Mouse (Mus musculus): ENCODE results near the gene 4930486L24Rik. TPM values are rescaled to one million over a fixed set of nuclear protein-coding genes. Genes with fewer than 3 reads are reported as not detected.

The 4930486L24Rik gene
- total and polyA plus RNA-seq, 3 experiments = not detected

- TF ChIP-seq GABPA (IDR thresholded peaks at IDR 0.05; ENCODE audit: low read depth, low read length) (no peak), ZKSCAN1 (IDR thresholded peaks at IDR 0.05; ENCODE audit: low read depth, low read length) (no peak)
These were observed 43.6 kb downstream of the 4930486L24Rik start (continued) for GRCm38 (mm10) chr13:60820486-60821175.

DNA sequence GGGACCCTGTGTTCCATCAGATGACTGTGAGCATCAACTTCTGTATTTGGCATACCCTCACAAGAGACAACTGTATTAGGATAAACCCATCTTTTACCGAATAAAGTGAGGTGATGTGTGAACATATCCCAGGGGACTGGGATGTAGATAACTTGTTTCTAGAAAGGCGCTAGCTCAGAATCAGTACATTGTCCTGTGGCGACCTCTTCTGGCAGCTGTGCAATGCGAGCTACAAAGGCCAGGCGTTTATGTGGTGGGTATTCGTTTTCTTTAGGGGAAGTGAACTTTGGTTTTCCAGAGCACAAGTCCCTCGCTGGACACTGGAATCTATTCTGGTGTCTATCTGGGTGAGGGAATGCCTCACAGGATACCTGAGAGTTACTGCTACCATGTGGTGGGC lies 44.8 kb downstream of the 4930486L24Rik start:
- Histone ChIP-seq H3K9me3 (replicated peaks; ENCODE audit: insufficient read depth, low read length) (no peaks in the 10 kb centered on the region), H3K4me1 (ENCODE audit: control insufficient read depth in 1 of 2, insufficient read depth in 2 of 2, low read length in 2 of 2) (no peaks in the 10 kb centered on the region), H3K79me2 (ENCODE audit: control insufficient read depth, insufficient read depth, low read length, poor library complexity) (no peaks in the 10 kb centered on the region), H3K4me3 (ENCODE audit: control insufficient read depth in 1 of 2, insufficient read depth in 1 of 2, low read depth in 2 of 2, low read length in 2 of 2) (no peak overlapping the region), H3K36me3 (ENCODE audit: control insufficient read depth in 1 of 2, insufficient read depth in 2 of 2, low read length in 2 of 2) (no peaks in the 10 kb centered on the region), H3K27me3 (ENCODE audit: control insufficient read depth in 1 of 2, insufficient read depth in 2 of 2, low read length in 2 of 2) (no peaks in the 10 kb centered on the region), H3K27ac (ENCODE audit: control insufficient read depth, low read depth, low read length) (no peak overlapping the region), H3K9ac (ENCODE audit: control insufficient read depth, low read depth, low read length, poor library complexity, severe bottlenecking) (no peak overlapping the region)
- peak; percentile 4 for DNase-seq (ENCODE audit: low read depth, low spot score)
- TF ChIP-seq POLR2AphosphoS5 (IDR thresholded peaks at IDR 0.05; ENCODE audit: borderline replicate concordance, low read depth, low read length) (no peak), JUND (IDR thresholded peaks at IDR 0.05; ENCODE audit: low read depth, low read length) (no peak), MAX (IDR thresholded peaks at IDR 0.05; ENCODE audit: low read length) (no peak), MYB (IDR thresholded peaks at IDR 0.05; ENCODE audit: low read depth, low read length) (no peak), KAT2A (conservative IDR thresholded peaks at IDR 0.05; ENCODE audit: low read depth, low read length) (no peak), SMC3 (IDR thresholded peaks at IDR 0.05; ENCODE audit: low read depth, low read length) (0 out of 2 replicates have a peak, but pooled peaks have one; percentile 35), RAD21 (IDR thresholded peaks at IDR 0.05; ENCODE audit: low read depth, low read length) (peak; percentile 34), MAZ (IDR thresholded peaks at IDR 0.05; ENCODE audit: low read depth, low read length) (no peak), ZC3H11A (IDR thresholded peaks at IDR 0.05; ENCODE audit: low read depth, low read length) (no peak), POLR2A (IDR thresholded peaks at IDR 0.05; ENCODE audit: control insufficient read depth in 1 of 2, insufficient read depth in 1 of 2, low read depth in 1 of 2, low read length in 2 of 2, poor library complexity in 1 of 2) (no peak), CTCF (IDR thresholded peaks at IDR 0.05 in 2 of 3, conservative IDR thresholded peaks at IDR 0.05 in 1 of 3; ENCODE audit: control insufficient read depth in 1 of 3, insufficient read depth in 1 of 3, low read depth in 2 of 3, low read length in 3 of 3, poor library complexity in 1 of 3, severe bottlenecking in 1 of 3) (peak in 2 of 3 experiments; percentile 30 to 32; a peak in 2 of 6 replicates), ZKSCAN1 (IDR thresholded peaks at IDR 0.05; ENCODE audit: low read depth, low read length) (no peak)

GRCm38 (mm10) chr13:60813722-60814121 lies 50.6 kb downstream of the 4930486L24Rik start:
- no peak for DNase-seq (ENCODE audit: low read depth, low spot score)
- no peak for TF ChIP-seq NELFE (IDR thresholded peaks at IDR 0.05; ENCODE audit: low read depth, low read length)
- TF ChIP-seq CHD1 (IDR thresholded peaks at IDR 0.05; ENCODE audit: low read depth, low read length) = no peak
- no peak for TF ChIP-seq MAZ (IDR thresholded peaks at IDR 0.05; ENCODE audit: low read depth, low read length)
- TF ChIP-seq JUND (IDR thresholded peaks at IDR 0.05; ENCODE audit: low read depth, low read length) = no peak
- TF ChIP-seq MAFK (IDR thresholded peaks at IDR 0.05; ENCODE audit: borderline replicate concordance, low read depth, low read length) = no peak
- TF ChIP-seq POLR2AphosphoS5 (IDR thresholded peaks at IDR 0.05; ENCODE audit: borderline replicate concordance, low read depth, low read length) = no peak
- TF ChIP-seq RAD21 (IDR thresholded peaks at IDR 0.05; ENCODE audit: low read depth, low read length) = no peak
- no peak for TF ChIP-seq MYB (IDR thresholded peaks at IDR 0.05; ENCODE audit: low read depth, low read length)
- TF ChIP-seq HCFC1 (IDR thresholded peaks at IDR 0.05; ENCODE audit: low read depth, low read length) = no peak
- no peak for TF ChIP-seq POLR2AphosphoS2 (IDR thresholded peaks at IDR 0.05; ENCODE audit: low read length)
- no peak for TF ChIP-seq SIN3A (IDR thresholded peaks at IDR 0.05; ENCODE audit: low read length)
- Histone ChIP-seq H3K9ac (ENCODE audit: control insufficient read depth, low read depth, low read length, poor library complexity, severe bottlenecking) (no peak overlapping the region), H3K4me1 (ENCODE audit: control insufficient read depth in 1 of 2, insufficient read depth in 2 of 2, low read length in 2 of 2) (no peaks in the 10 kb centered on the region), H3K36me3 (ENCODE audit: control insufficient read depth in 1 of 2, insufficient read depth in 2 of 2, low read length in 2 of 2) (no peaks in the 10 kb centered on the region), H3K27ac (ENCODE audit: control insufficient read depth, low read depth, low read length) (no peak overlapping the region), H3K9me3 (replicated peaks; ENCODE audit: insufficient read depth, low read length) (no peaks in the 10 kb centered on the region), H3K27me3 (ENCODE audit: control insufficient read depth in 1 of 2, insufficient read depth in 2 of 2, low read length in 2 of 2) (no peaks in the 10 kb centered on the region), H3K79me2 (ENCODE audit: control insufficient read depth, insufficient read depth, low read length, poor library complexity) (no peaks in the 10 kb centered on the region), H3K4me3 (ENCODE audit: control insufficient read depth in 1 of 2, insufficient read depth in 1 of 2, low read depth in 2 of 2, low read length in 2 of 2) (no peak overlapping the region)
